Mouse (Mus musculus) heart, embryonic 11.5 days (tissue): ENCODE measurements at regions not wholly inside any gene's neighbourhood (a gene's known extent, or its start where the extent isn't known, plus 50 kb on each side); places are given as distances from the start of the nearest gene placed in this dataset.

Source experiments
- ATAC-seq: fragments of 200-750 bp; cut with Nextera tagmentation; replicated peaks from 2 replicates; pipeline ENCODE4 v1.8.0; 2017; ENCODE audit warnings: moderate library complexity; ENCODE audit not compliant: insufficient number of reproducible peaks, low FRiP score, low TSS enrichment
- H3K27ac ChIP-seq: fragments of 300-500 bp; sonication (generic); 2 replicates; pipeline ENCODE4 v1.5.1; 2014; ENCODE audit warnings: mild to moderate bottlenecking, low read depth, low read length
- H3K27me3 ChIP-seq: fragments of 300-500 bp; sonication (generic); 2 replicates; pipeline ENCODE4 v1.6.1; 2014; ENCODE audit warnings: mild to moderate bottlenecking, low read length, mixed read lengths; ENCODE audit not compliant: control insufficient read depth, insufficient read depth
- H3K36me3 ChIP-seq: fragments of 300-500 bp; sonication (generic); 2 replicates; pipeline ENCODE4 v1.6.1; 2014; ENCODE audit warnings: mild to moderate bottlenecking, low read length, moderate library complexity, mixed read lengths; ENCODE audit not compliant: control insufficient read depth, insufficient read depth
- H3K4me1 ChIP-seq: fragments of 300-500 bp; sonication (generic); 2 replicates; pipeline ENCODE4 v1.6.1; 2014; ENCODE audit warnings: low read length; ENCODE audit not compliant: control insufficient read depth, insufficient read depth
- H3K4me2 ChIP-seq: fragments of 300-500 bp; sonication (generic); 2 replicates; pipeline ENCODE4 v1.6.1; 2014; ENCODE audit warnings: mild to moderate bottlenecking, moderate library complexity
- H3K4me3 ChIP-seq: fragments of 300-500 bp; sonication (generic); 2 replicates; pipeline ENCODE4 v1.5.1; 2014; ENCODE audit warnings: low read depth, low read length
- H3K9ac ChIP-seq: fragments of 300-500 bp; sonication (generic); 2 replicates; pipeline ENCODE4 v1.6.1; 2014; ENCODE audit warnings: mild to moderate bottlenecking, low read depth, low read length, moderate library complexity
- H3K9me3 ChIP-seq: fragments of 300-500 bp; sonication (generic); replicated peaks from 2 replicates; pipeline ENCODE4 v1.6.1; 2016; ENCODE audit warnings: low read length; ENCODE audit not compliant: control insufficient read depth
- WGBS: fragments of 180-500 bp; shearing (Covaris S2); extraction: QIAGEN DNeasy Blood & Tissue Kit; methylation state at CpG from one replicate; pipeline ENCODE4 v1.1.7; 2014; ENCODE audit not compliant: insufficient replicate concordance; 5-methylcytosine and 5-hydroxymethylcytosine counted together

GRCm38 (mm10) chr17:49225255-49226015 is 202.7 kb upstream of the Mocs1 start:
- ATAC-seq: no peak
- WGBS: 61% methylated on average over 9 of the region's 9 CpGs

GRCm38 (mm10) chr17:49226016-49226400 is 202.2 kb upstream of the Mocs1 start:
- Histone ChIP-seq H3K9me3 (no peaks in the 10 kb centered on the region; the same call in 1 of the 2 replicates), H3K4me2 (no peak overlapping the region), H3K9ac (no peak overlapping the region), H3K36me3 (no peaks in the 10 kb centered on the region), H3K4me3 (no peak overlapping the region), H3K4me1 (peaks cover 4% of the 10 kb centered on the region; the same call in 1 of the 2 replicates), H3K27ac (no peak overlapping the region), H3K27me3 (no peaks in the 10 kb centered on the region)
- no peak for ATAC-seq
- WGBS: 66% methylated on average over 6 of the region's 6 CpGs

More at GRCm38 (mm10) chr17:49225255-49226015, 202.7 kb upstream of the Mocs1 start:
- Histone ChIP-seq H3K4me2 (no peak overlapping the region), H3K9me3 (no peaks in the 10 kb centered on the region; the same call in 1 of the 2 replicates), H3K9ac (no peak overlapping the region), H3K4me1 (no peaks in the 10 kb centered on the region), H3K27me3 (no peaks in the 10 kb centered on the region), H3K36me3 (no peaks in the 10 kb centered on the region), H3K27ac (no peak overlapping the region), H3K4me3 (no peak overlapping the region)

GRCm38 (mm10) chr17:49231287-49231686 is 196.9 kb upstream of the Mocs1 start:
- H3K4me3 ChIP-seq: no peak overlapping the region
- no peak overlapping the region for H3K4me2 ChIP-seq
- ATAC-seq: no peak
- peaks cover 10% of the 10 kb centered on the region; the same call in 1 of the 2 replicates for H3K4me1 ChIP-seq
- H3K36me3 ChIP-seq: no peaks in the 10 kb centered on the region
- 0 out of 2 replicates have a peak overlapping the region, but pooled peaks have one; percentile 41 for H3K27ac ChIP-seq
- H3K9ac ChIP-seq: no peak overlapping the region
- WGBS: 59% methylated on average over 3 of the region's 3 CpGs
- no peaks in the 10 kb centered on the region; the same call in 1 of the 2 replicates for H3K9me3 ChIP-seq
- H3K27me3 ChIP-seq: no peaks in the 10 kb centered on the region

GRCm38 (mm10) chr17:49240097-49240496 is 188.1 kb upstream of the Mocs1 start:
- Histone ChIP-seq H3K4me2 (no peak overlapping the region), H3K4me1 (no peaks in the 10 kb centered on the region), H3K9me3 (no peaks in the 10 kb centered on the region), H3K27ac (no peak overlapping the region), H3K9ac (no peak overlapping the region), H3K36me3 (no peaks in the 10 kb centered on the region), H3K27me3 (no peaks in the 10 kb centered on the region; the same call in 1 of the 2 replicates), H3K4me3 (no peak overlapping the region)
- ATAC-seq: no peak

- WGBS: 33% methylated on average over 2 of the region's 2 CpGs
- Histone ChIP-seq H3K27me3 (no peaks in the 10 kb centered on the region; the same call in 1 of the 2 replicates), H3K9me3 (no peaks in the 10 kb centered on the region)
These were observed 184.7 kb upstream of the Mocs1 start for GRCm38 (mm10) chr17:49243419-49243818.

GRCm38 (mm10) chr17:49245013-49245412 is 183.1 kb upstream of the Mocs1 start:
- 48% methylated on average over 2 of the region's 2 CpGs for WGBS

More at GRCm38 (mm10) chr17:49243419-49243818, 184.7 kb upstream of the Mocs1 start:
- no peak overlapping the region for H3K27ac ChIP-seq
- no peak for ATAC-seq
- H3K4me2 ChIP-seq: no peak overlapping the region
- no peaks in the 10 kb centered on the region for H3K36me3 ChIP-seq
- no peak overlapping the region for H3K4me3 ChIP-seq
- H3K4me1 ChIP-seq: no peaks in the 10 kb centered on the region
- H3K9ac ChIP-seq: no peak overlapping the region

GRCm38 (mm10) chr17:49247215-49247614 is 180.9 kb upstream of the Mocs1 start:
- 72% methylated on average over 17 of the region's 17 CpGs for WGBS
- Histone ChIP-seq H3K9ac (no peak overlapping the region), H3K4me1 (no peaks in the 10 kb centered on the region), H3K36me3 (no peaks in the 10 kb centered on the region), H3K27ac (no peak overlapping the region), H3K4me2 (no peak overlapping the region), H3K9me3 (no peaks in the 10 kb centered on the region), H3K4me3 (no peak overlapping the region), H3K27me3 (no peaks in the 10 kb centered on the region)
- ATAC-seq: no peak

More at GRCm38 (mm10) chr17:49245013-49245412, 183.1 kb upstream of the Mocs1 start:
- Histone ChIP-seq H3K27me3 (no peaks in the 10 kb centered on the region), H3K36me3 (no peaks in the 10 kb centered on the region), H3K4me3 (no peak overlapping the region), H3K27ac (no peak overlapping the region), H3K4me2 (no peak overlapping the region), H3K4me1 (no peaks in the 10 kb centered on the region), H3K9me3 (no peaks in the 10 kb centered on the region), H3K9ac (no peak overlapping the region)
- ATAC-seq: no peak

- Histone ChIP-seq H3K4me3 (no peak overlapping the region), H3K4me1 (no peaks in the 10 kb centered on the region), H3K27me3 (no peaks in the 10 kb centered on the region), H3K36me3 (no peaks in the 10 kb centered on the region), H3K9me3 (no peaks in the 10 kb centered on the region), H3K4me2 (no peak overlapping the region), H3K27ac (no peak overlapping the region), H3K9ac (no peak overlapping the region)
- WGBS: 57% methylated on average over 8 of the region's 8 CpGs
- ATAC-seq: no peak
These were observed 177.2 kb upstream of the Mocs1 start for GRCm38 (mm10) chr17:49250726-49251537.
